Mouse (Mus musculus): ENCODE data around the gene Evi5.

Gene Evi5

DNA sequence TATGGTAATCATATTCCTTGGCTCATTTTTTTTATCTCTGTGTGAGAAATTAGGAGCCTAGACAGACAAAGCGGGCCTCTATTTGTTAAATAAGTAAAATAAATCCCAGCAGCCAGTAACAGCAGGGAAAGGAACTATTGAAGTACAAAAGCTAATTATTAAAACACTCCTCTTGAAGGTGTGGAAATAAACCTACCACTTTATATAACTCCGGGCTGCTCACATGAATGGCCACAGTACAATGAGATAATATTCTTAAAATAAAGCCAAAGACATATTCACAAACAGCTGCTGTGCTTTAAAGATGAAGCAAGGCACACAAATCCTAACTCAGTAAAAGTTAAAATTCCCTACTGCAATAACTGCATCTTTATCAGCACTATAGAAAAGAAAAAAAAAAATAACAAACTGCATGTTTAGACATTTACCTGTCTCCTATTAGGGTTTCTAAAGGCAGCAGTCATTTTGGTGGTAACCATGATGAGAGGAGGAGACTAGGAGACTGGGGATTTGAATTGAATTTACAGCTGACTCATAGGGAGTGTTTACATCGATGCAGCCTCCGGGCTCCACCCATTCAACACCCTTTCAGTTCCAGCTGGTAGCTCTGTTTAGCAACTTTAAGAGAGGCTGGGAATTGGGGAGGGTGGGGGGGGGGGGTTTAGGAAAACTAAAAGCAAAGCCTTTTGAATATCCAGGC lies at the start of gene Evi5:
TSS of gene Evi5 (minus strand) at position 547 of the 700 bp plus-strand sequence.
- no peak for TF ChIP-seq GATA4 (IDR thresholded peaks at IDR 0.05; ENCODE audit: insufficient replicate concordance, low read length)

DNA sequence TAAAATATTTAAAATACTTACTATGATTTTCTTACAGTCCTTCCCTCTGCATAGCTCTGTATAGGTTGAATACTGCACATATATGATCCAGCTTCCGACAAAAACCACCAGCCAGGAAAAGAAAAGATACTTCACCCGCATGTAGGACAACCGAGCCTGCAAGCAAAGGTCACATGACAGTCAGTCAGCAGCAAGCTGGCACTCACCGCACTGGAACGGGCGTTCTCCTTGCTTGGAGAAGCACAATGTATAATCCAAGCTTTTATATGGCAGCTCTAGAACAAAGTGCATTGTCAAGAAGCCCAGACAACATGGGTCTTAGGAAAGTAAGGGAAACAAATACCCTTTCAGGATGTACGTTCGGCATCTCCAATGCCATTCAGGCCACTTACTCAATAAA lies 49.7 kb upstream of the Evi5 start:
- TF ChIP-seq GATA4 (IDR thresholded peaks at IDR 0.05; ENCODE audit: insufficient replicate concordance, low read length), result no peak

DNA sequence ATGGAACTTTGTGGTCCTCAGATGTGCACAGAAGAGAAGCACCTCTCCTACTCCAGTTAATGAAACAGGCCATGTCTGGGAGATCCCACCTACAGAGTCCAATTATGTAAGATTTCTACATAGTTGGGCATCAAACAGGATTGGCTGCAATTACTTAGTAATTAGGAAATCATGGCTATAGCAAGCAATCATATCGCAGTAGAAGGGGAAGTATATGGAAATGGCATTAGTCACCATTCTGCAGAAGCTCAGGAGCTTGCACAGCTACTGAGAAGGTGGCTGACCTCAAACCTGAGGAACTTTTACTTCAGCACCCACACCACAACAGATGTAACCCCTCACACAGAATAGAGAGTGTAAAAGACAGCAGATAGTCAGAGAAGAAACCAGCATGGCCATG lies 47.9 kb upstream of the Evi5 start:
- no peak for TF ChIP-seq GATA4 (IDR thresholded peaks at IDR 0.05; ENCODE audit: insufficient replicate concordance, low read length)

DNA sequence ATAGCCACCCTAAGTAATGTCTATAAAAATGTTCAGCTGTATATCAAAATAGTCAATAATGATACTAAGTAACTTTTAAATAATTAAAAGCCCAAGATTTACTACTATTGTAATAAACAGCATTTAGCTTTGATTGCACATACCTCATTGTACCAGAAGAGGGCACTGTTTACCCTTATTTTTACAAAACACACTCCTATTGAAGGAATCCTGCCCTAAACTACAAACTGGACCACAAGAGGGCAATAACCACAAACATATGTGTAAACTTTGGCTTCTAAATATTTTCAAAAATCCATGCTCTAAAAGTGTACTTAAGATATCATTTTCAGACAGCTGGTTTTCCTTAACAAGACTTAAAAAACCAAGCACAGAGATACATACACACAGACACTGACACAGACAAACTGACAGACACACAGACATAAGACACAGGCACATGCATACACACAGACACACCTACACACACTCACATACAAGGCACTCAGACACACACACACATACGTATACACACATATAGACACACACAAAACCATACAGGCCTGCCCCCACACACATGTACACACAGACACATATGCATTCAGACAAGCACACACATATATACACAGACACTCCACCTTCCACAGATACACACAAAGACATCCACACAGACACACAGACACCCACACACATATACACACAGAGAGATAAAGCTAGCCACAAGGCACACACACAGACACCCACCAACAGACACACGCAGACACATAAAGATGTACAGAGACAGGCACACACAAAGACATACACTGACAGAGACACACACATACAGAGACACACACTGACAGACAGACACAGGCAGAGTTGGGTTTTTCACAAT lies 46.7 kb upstream of the Evi5 start:
- TF ChIP-seq GATA4 (IDR thresholded peaks at IDR 0.05; ENCODE audit: insufficient replicate concordance, low read length), result no peak

DNA sequence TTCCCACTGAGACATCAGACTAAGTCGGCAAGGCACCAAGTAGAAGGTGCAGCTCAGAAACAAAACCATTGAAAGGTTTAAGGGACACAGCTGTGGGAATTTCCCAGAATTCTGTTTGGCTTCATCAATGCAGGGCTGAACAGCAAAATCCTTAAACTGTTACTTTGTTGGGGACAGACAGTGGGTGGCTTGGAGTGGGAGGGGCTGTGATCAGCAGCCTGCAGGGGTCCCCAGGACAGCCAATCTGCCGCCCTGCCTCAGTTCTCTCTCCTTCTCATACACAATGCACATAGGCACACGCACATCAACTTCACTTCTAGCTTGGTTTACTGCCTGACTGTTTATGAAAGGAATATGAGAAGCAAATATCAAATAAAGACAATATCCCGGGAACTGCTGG lies 40.4 kb upstream of the Evi5 start:
- no peak for TF ChIP-seq GATA4 (IDR thresholded peaks at IDR 0.05; ENCODE audit: insufficient replicate concordance, low read length)

DNA sequence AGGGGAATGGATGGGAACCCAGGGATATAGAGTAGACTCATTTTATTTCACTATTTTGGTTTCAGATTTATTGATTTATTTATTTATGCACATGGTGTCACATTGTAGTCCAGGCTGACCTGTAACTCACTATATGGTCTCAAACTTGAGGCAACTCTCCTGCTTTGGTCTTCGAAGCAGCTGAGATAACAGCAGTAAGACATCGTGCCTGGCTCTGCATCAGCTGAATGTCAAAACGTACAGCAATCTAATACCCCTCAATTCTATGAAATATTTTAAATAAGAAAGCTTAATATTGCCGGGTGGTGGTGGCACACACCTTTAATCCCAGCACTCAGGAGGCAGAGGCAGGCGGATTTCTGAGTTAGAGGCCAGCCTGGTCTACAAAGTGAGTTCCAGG lies 36.1 kb upstream of the Evi5 start:
- TF ChIP-seq GATA4 (IDR thresholded peaks at IDR 0.05; ENCODE audit: insufficient replicate concordance, low read length), result no peak

DNA sequence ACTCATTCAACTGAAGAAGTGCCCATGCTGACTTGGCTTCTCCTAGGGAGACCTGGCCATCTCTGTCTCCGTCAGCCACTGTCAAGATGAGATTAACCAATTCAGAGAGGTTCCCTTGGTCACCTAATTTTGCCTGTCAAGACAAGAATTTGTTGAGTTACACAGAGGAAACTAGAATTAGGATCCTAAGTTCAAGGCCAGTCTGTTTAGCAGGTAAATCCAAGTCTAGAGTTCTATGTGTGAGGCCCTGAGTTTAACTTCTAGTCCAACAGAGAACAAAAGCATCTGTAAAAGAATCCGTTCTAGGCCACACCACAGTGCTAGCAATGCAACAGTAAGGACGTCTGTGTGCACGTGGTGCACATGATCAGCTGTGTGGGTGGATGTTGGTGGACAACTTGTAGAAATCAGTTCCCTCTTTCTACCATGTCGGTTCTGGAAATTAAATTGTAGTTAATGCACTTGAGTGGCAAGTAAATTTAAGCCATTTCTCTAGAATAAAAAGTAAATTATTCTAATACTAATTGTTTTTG lies 35.2 kb upstream of the Evi5 start:
- TF ChIP-seq GATA4 (IDR thresholded peaks at IDR 0.05; ENCODE audit: insufficient replicate concordance, low read length), result no peak

DNA sequence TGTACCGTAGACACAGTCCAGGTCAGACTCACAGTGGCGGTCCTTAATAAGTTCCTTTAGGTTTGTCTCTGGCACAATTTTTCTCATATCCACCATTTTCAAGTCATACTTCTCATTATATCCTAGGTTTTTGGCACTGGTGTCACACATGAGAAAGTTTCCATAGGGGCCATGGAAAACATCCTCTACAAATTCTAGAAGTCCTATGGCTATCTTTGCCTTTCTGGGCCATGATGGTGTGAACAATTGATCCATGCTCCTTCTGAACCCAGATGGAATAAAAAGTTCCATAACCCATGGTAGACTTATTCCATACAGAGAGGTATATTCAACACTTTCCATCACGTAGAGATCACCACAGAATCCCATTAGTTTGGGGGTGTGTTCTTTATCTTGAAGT lies 34.8 kb upstream of the Evi5 start:
- no peak for TF ChIP-seq GATA4 (IDR thresholded peaks at IDR 0.05; ENCODE audit: insufficient replicate concordance, low read length)

DNA sequence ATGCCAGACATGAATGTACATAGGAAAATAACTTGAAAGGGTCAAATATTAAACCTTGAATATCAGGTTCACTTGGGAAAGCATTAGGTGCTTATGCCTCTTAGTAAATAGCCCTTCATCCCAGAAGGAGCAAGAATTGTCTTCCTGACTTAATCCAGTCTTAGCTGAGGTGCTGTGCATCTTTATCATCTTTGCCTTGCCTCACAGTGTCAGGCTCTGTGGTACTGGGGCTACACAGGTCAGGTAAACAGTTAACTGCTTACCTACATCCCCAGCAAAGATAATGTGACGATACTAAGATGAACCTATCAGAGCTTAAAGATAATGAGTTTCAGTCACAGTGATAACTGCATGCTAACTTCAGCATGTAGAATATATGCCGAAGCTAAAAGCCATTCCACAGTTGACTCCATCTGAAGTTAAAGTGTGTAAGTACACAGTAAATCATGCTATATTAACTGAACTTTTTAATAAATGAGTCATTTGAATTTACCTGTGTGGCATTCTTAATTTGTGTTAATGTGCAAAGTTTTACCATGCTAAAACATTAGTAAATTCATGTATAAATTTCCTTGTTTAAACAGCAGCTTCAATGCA lies 33.7 kb upstream of the Evi5 start:
- TF ChIP-seq GATA4 (IDR thresholded peaks at IDR 0.05; ENCODE audit: insufficient replicate concordance, low read length), result no peak

DNA sequence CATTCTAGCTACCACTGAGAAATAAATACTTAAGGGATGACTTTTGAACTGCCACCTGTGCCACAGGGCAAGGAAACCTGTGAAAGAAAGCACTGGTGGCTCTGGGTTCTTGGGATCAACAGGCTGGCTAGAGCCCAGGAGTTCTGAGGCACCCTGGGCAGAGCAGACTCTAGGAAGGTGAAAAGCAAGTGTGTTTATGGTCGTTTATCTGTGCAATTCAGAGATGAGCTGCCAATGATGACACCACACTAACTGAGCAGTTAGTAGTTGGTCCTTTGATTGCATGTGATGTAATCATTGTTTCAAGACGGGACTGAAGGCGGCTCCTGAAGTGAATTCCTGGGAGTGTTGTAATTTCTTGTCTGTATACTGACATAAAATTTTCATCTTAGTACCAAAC lies 29.4 kb upstream of the Evi5 start:
- no peak for TF ChIP-seq GATA4 (IDR thresholded peaks at IDR 0.05; ENCODE audit: insufficient replicate concordance, low read length)

DNA sequence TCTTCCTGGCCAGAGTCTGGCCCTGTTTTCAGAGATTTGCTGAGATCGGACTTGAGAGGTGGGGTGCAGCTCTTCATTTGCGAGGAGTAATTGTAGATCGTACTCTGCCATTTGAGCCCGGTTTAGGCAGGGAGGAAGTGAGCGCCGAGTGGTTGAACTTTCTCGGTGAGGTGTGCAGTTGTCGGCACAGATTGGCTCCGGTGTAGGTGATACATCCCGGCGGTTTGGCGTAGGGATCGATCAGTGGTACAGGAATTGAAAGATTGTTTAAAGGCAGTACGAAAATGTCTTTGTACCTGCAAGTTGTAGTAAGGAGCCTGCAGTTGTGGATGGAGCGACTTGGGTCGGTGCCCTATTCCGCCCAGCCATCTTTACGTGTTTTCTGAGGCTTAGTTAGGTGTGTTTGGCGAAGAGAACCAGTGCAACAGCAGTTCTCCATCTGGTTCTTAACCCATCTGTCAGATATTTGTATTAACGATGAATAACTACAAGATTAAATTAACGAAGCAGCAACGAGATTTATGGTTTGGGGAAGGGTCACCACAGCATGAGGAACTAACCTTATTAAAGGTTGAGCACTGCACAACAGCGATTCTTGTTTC lies 26.2 kb upstream of the Evi5 start:
- no peak for TF ChIP-seq GATA4 (IDR thresholded peaks at IDR 0.05; ENCODE audit: insufficient replicate concordance, low read length)

DNA sequence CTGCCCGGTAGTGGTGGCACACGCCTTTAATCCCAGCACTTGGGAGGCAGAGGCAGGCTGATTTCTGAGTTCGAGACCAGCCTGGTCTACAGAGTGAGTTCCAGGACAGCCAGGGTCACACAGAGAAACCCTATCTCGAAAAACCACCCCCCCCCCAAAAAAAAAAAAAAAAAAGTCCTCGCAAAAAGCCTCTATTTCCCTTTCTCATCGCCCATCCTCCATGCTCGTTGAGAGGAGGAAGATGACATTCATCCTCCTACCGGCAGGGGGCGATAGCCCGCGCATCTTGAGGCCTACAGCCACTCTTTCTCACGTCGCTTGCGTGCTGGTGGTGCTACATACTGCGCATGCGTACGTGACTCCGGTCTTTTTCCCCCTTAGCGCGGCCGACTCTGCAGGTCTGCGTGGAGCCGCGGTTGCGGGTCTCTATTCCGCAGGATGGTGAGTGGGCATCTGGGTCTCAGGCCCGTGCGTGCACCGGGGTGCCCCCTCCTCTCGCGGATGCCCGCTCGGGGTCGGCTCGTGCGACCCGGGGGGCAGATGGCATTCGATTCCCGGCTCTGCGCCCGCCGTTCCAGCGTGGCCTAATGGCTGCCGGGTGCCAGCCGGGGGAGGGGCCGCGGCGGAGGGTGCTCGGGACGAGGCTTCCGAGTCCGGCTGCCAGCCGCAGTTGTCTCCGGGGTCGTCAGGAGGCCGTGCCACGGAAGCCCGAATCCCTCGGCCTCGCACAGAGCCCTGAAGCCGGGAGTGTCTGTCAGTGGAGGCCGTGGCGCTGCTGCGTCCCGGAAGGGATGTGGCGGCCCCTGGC lies 25.5 kb upstream of the Evi5 start, which contains the start of gene Rpl5:
TSS of gene Rpl5 (plus strand) at position 297 of the 808 bp plus-strand sequence.
- TF ChIP-seq GATA4 (IDR thresholded peaks at IDR 0.05; ENCODE audit: insufficient replicate concordance, low read length), result no peak

DNA sequence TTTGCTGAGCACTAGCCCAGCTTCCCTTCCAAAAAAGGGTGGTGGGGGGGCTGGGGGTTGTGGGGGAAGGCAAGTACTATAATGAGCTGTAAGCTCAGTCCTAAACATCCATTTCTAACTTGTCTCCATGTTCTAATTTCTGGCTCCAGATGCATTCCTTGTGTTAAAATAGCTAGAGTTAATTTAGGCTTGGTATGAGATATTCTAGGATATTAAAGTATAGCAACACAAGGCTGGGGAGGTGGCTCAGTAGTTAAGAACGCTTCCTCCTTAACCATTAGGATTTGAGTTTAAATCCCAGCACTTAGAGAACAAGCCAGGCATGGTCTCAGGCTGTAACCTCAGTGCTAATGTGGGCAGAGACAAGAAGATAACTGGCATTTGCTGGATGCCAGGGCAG lies 21.4 kb upstream of the Evi5 start:
- TF ChIP-seq GATA4 (IDR thresholded peaks at IDR 0.05; ENCODE audit: insufficient replicate concordance, low read length), result no peak

DNA sequence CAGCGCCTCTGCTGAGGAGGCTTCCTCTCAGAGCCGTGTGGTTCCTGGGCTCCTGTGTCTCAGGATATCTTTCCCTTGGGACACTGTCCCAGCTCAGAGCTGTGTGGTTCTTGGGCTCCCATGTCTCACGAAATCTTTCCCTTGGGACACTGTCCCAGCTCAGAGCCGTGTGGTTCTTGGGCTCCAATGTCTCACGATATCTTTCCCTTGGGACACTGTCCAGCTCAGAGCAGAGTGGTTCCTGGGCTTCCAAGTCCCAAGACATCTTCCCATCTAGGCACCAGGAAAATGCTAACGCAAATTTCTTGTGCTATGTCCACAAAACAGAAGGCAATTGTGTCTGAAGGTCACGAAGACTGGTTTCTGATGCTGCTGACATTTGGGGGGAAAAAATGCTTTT lies 19.8 kb upstream of the Evi5 start:
- TF ChIP-seq GATA4 (IDR thresholded peaks at IDR 0.05; ENCODE audit: insufficient replicate concordance, low read length), result no peak

All from liver, adult (tissue).